Mouse (Mus musculus) neural tube, embryonic 12.5 days (tissue): ENCODE measurements around the gene Slc43a2. TPM values are rescaled to one million over a fixed set of nuclear protein-coding genes. Genes with fewer than 3 reads are reported as not detected.
A peak's percentile ranks its signal among the peaks of the same experiment; 100 is the strongest.

Experiments
- ATAC-seq: fragments of 200-750 bp; cut with Nextera tagmentation; 2 replicates; pipeline ENCODE4 v1.8.0; 2017; ENCODE audit warnings: low read depth, mild to moderate bottlenecking, moderate TSS enrichment, moderate library complexity; ENCODE audit not compliant: low FRiP score
- H3K27ac ChIP-seq: fragments of 300-500 bp; sonication (generic); 2 replicates; pipeline ENCODE4 v1.5.1; 2016
- H3K27me3 ChIP-seq: fragments of 300-500 bp; sonication (generic); replicated peaks from 2 replicates; pipeline ENCODE4 v1.6.1; 2016; ENCODE audit warnings: mild to moderate bottlenecking
- H3K36me3 ChIP-seq: fragments of 300-500 bp; sonication (generic); 2 replicates; pipeline ENCODE4 v1.6.1; 2016; ENCODE audit warnings: mild to moderate bottlenecking
- H3K4me1 ChIP-seq: fragments of 300-500 bp; sonication (generic); 2 replicates; pipeline ENCODE4 v1.6.1; 2016
- H3K4me2 ChIP-seq: fragments of 300-500 bp; sonication (generic); replicated peaks from 2 replicates; pipeline ENCODE4 v1.6.1; 2016; ENCODE audit warnings: mild to moderate bottlenecking
- H3K4me3 ChIP-seq: fragments of 300-500 bp; sonication (generic); 2 replicates; pipeline ENCODE4 v1.5.1; 2016
- H3K9ac ChIP-seq: fragments of 300-500 bp; sonication (generic); 2 replicates; pipeline ENCODE4 v1.6.1; 2016; ENCODE audit warnings: mild to moderate bottlenecking
- H3K9me3 ChIP-seq: fragments of 300-500 bp; sonication (generic); 2 replicates; pipeline ENCODE4 v1.6.1; 2016; ENCODE audit warnings: mild to moderate bottlenecking
- WGBS: fragments of 180-500 bp; shearing (Covaris S2); methylation state at CpG from one replicate; pipeline ENCODE4 v1.1.7; 2016; 5-methylcytosine and 5-hydroxymethylcytosine counted together
- polyA plus RNA-seq: library from polyadenylated mRNA; unstranded; fragments of >200 nt; fragmentation: Nextera tagmentation; extraction: Ambion mirVana; gene quantifications from 2 replicates; pipeline ENCODE4 v1.2.1, GENCODE M21; 2016

The Slc43a2 gene
- polyA plus RNA-seq, 1 experiment from 2014 or later = 14.2 TPM

DNA sequence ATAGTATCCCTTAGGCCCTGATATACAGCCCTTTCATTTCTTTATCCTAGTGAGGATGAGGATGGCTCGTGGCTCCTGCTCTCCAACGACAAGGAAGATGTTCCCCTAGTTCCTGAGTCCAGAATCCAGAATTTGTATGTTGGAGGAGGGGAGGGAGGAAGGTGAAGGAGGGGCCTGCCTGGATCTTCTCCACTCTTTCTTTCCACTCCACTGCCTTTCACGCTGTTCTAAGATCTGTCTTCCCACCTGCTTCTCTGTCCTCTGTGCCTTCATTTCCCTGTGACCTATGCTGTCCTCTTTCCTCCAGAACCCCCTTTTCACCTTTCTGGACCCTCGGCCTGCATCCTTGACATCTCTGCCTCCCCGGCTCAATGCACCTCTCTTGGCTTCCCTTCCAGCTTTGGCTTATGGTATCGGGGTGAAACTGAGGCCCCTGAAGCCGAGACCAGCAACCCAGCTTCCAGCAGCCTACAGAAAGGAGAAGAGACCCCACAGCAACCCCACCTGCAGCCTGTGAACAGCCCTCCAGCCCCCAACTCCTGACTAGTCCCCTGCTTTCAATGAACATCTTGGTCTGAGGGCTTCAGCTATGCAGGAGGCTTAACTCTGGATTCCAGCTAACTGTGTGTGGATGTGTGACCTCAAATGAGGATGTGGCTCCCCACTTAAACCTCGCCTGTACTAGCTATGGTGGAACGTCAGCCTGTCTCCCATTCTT is 19.0 kb upstream of the Slc43a2 start:
- Histone ChIP-seq H3K9me3 (no peaks in the 10 kb centered on the region), H3K27me3 (no peaks in the 10 kb centered on the region), H3K9ac (no peak overlapping the region), H3K4me1 (peaks cover 21% of the 10 kb centered on the region), H3K27ac (no peak overlapping the region), H3K36me3 (peaks cover 29% of the 10 kb centered on the region), H3K4me2 (no peak overlapping the region), H3K4me3 (no peak overlapping the region)
- ATAC-seq = no peak
- 80% methylated on average over 9 of the region's 9 CpGs for WGBS

DNA sequence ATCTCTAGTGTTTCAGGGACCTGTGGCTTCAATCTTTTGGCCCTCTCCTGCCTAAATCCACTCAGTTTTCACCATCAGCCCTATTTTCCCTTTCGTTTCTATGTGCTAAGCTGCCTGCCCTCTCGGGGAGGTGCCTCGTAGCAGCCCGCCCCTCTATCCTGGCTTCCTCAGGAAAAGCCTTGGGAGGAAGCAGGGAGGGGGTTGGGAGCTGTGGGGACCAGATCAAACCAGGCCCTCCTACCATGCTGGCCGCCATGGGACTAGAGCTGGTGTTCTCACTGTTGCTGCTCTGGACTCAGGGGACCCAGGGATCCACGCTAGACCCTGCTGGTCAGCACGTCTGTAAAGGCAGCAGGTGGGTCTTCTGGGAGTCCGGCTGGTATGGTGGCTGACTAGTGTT is 18.2 kb upstream of the Slc43a2 start, which contains the start of gene Scarf1:
Gene Scarf1 (plus strand): TSS at position 205 of the 400 bp plus-strand sequence.
- no peaks in the 10 kb centered on the region for H3K27me3 ChIP-seq
- H3K9me3 ChIP-seq = no peaks in the 10 kb centered on the region
- H3K4me3 ChIP-seq = no peak within 1 kb of the TSS
- H3K36me3 ChIP-seq = peaks cover 20% of the 10 kb centered on the region
- 53% methylated on average over 8 of the region's 8 CpGs for WGBS
- ATAC-seq = no peak
- H3K4me2 ChIP-seq = no peak within 1 kb of the TSS
- H3K27ac ChIP-seq = no peak within 1 kb of the TSS
- H3K9ac ChIP-seq = no peak within 1 kb of the TSS
- peaks cover 21% of the 10 kb centered on the region for H3K4me1 ChIP-seq

DNA sequence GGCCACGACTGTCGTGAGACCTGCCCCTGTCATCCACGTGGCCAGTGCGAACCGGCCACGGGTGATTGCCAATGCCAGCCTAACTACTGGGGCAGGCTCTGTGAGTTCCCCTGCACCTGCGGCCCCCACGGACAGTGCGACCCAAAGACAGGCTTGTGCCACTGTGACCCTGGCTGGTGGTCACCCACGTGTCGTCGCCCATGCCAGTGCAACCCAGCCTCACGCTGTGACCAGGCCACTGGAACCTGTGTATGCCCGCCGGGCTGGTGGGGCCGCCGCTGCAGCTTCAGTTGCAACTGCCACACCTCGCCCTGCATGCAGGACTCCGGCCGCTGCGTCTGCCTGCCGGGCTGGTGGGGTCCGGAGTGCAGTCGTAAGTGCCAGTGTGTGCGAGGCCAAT is 16.3 kb upstream of the Slc43a2 start:
- H3K4me1 ChIP-seq = peaks cover 4% of the 10 kb centered on the region
- 92% methylated on average over 25 of the region's 25 CpGs for WGBS
- H3K4me2 ChIP-seq = no peak overlapping the region
- H3K9me3 ChIP-seq = no peaks in the 10 kb centered on the region
- ATAC-seq = no peak
- H3K9ac ChIP-seq = no peak overlapping the region
- H3K4me3 ChIP-seq = no peak overlapping the region
- no peak overlapping the region for H3K27ac ChIP-seq
- H3K27me3 ChIP-seq = no peaks in the 10 kb centered on the region
- peaks cover 7% of the 10 kb centered on the region; the same call in 1 of the 2 replicates for H3K36me3 ChIP-seq

DNA sequence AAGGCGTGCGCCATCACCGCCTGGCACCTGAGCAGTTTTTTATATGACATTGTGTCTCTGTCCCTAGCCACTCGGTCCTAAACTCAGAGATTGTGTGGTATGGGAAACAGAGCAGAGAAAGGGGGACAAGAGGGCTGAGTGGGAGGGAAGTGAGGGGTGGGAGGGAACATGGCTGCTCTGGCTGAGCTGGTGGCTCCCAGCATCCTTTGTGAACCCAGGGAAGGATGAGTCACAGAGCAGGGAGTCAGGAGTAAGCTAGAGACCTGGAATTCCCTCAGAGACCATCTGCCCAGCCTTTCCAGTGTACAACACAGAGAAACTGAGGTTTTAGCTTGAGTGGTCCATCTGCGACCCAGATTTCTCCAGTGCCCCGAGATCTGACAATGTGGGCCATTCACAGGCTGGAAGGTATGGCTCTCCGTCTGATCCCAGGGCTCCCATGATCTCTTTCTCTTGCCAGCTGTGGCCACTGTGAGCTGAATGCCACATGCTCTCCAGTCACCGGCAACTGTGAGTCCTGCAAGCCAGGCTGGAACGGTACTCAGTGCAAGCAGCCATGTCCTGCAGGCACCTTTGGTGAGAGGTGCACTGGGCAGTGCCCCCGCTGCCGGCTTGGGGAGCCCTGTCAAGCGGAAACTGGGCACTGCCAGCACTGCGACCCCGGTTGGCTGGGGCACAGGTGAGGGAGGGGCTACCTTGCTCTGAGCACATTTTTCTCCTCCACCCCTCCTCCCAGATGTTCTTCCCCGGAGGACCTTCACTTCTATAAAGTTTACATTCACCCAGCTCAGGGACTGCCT is 11.5 kb upstream of the Slc43a2 start:
- ATAC-seq = no peak
- H3K4me3 ChIP-seq = no peak overlapping the region
- H3K4me2 ChIP-seq = no peak overlapping the region
- no peak overlapping the region for H3K27ac ChIP-seq
- WGBS = 79% methylated on average over 15 of the region's 15 CpGs
- no peaks in the 10 kb centered on the region for H3K9me3 ChIP-seq
- no peaks in the 10 kb centered on the region for H3K4me1 ChIP-seq
- no peaks in the 10 kb centered on the region for H3K27me3 ChIP-seq
- H3K36me3 ChIP-seq = no peaks in the 10 kb centered on the region
- H3K9ac ChIP-seq = no peak overlapping the region

DNA sequence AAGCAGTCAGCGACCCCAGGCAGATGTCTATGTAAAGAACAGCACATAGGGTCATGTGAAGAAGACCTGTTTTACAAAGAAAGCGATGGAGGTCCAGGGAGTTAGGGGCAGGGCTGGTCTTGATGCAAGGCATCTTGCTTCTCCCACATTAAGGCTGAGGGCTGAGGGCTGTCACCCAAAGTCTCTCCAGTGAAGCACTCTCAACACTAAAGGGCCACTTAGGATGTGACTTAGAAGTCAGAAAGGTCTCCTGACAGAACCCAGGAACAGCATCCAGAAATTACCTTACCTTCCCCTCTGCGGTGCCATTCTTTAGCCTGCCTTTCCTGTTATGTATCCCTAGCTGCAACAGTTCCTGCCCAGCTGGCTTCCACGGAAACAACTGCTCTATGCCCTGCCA is 9.9 kb upstream of the Slc43a2 start:
- H3K27ac ChIP-seq = no peak overlapping the region
- ATAC-seq = no peak
- WGBS = 93% methylated on average over 4 of the region's 4 CpGs

DNA sequence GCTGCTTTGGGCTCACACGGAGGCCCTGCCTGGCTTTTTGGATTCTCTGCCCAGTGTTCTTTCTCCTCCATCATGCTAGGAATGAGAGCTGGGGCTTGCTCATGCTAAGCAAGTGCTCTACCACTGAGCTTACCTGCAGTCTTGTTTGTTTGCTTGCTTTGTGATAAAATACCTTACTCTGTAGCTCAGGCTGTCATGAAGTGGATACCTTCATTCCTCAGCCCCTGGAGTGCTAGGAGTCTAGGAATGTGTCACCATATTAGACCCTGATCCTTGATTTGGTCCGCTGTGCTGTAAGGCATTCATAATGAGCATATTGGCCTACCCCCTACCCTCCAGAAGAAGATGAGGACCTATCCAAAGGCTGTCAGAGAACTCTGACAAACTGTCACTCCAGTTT is 8.7 kb upstream of the Slc43a2 start:
- ATAC-seq = no peak
- no peaks in the 10 kb centered on the region for H3K4me1 ChIP-seq
- H3K27ac ChIP-seq = no peak overlapping the region
- no peaks in the 10 kb centered on the region for H3K36me3 ChIP-seq
- no peaks in the 10 kb centered on the region for H3K27me3 ChIP-seq
- no peak overlapping the region for H3K4me3 ChIP-seq
- 80% methylated on average over 2 of the region's 2 CpGs for WGBS
- no peaks in the 10 kb centered on the region for H3K9me3 ChIP-seq
- H3K9ac ChIP-seq = no peak overlapping the region
- no peak overlapping the region for H3K4me2 ChIP-seq

More for the DNA sequence above, 9.9 kb upstream of the Slc43a2 start:
- no peaks in the 10 kb centered on the region for H3K9me3 ChIP-seq
- no peaks in the 10 kb centered on the region for H3K36me3 ChIP-seq
- H3K27me3 ChIP-seq = no peaks in the 10 kb centered on the region
- no peaks in the 10 kb centered on the region for H3K4me1 ChIP-seq
- no peak overlapping the region for H3K4me3 ChIP-seq
- H3K9ac ChIP-seq = no peak overlapping the region
- no peak overlapping the region for H3K4me2 ChIP-seq

DNA sequence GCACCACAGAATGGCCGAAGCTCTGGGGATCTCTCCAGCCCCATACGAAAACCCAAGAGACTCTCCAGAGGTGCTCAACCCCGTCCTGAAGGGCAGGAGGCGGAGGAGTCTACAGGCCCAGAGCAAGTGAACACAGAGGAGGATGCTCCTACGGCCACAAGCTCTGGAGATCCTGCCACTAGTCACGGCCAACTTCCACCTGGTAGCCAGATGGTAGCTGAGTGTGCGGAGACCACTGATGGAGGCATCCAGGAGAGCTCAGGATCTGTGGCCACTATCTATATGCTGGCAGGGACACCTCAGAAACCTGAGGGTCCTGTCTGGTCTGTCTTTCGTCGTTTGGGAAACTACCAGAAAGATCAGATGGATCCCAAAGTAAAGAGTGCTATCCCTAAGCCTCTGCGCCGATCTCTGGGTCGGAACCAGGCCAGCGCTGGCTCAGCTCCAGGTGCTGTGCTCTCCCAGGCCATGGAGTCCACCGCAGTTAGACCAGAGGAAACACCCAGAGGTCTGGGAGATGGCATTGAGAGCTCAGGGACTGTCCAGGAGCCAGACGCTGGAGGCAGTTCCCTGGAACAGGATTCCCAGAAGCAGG is 5.9 kb upstream of the Slc43a2 start:
- WGBS = 88% methylated on average over 15 of the region's 15 CpGs
- no peaks in the 10 kb centered on the region for H3K4me1 ChIP-seq
- H3K4me3 ChIP-seq = no peak overlapping the region
- no peak for ATAC-seq
- H3K4me2 ChIP-seq = no peak overlapping the region
- H3K9me3 ChIP-seq = no peaks in the 10 kb centered on the region
- H3K9ac ChIP-seq = no peak overlapping the region
- no peaks in the 10 kb centered on the region for H3K27me3 ChIP-seq
- H3K36me3 ChIP-seq = no peaks in the 10 kb centered on the region
- no peak overlapping the region for H3K27ac ChIP-seq

DNA sequence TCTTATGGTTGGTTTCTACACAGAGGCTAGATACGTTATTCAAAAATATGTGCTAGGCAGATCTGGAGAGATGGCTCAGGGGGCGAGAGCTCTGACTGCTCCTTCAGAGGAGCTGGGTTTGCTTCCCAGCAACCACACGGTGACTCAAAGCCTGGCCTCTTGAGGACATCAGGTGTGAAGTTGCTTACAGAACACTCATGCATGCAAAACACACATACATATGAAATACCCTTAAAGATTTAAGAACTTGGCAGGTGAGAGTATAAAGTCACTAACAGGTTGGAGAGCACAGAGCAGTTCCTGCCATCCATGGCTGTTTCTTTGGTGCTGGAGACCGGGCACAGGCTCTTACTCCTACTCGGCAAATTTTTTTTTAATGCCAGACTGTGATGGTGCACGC is 4.6 kb upstream of the Slc43a2 start:
- Histone ChIP-seq H3K27me3 (no peaks in the 10 kb centered on the region), H3K36me3 (no peaks in the 10 kb centered on the region), H3K4me3 (no peak overlapping the region), H3K4me2 (no peak overlapping the region), H3K9me3 (no peaks in the 10 kb centered on the region), H3K9ac (no peak overlapping the region), H3K4me1 (no peaks in the 10 kb centered on the region), H3K27ac (no peak overlapping the region)
- WGBS = 91% methylated on average over 6 of the region's 6 CpGs
- no peak for ATAC-seq

DNA sequence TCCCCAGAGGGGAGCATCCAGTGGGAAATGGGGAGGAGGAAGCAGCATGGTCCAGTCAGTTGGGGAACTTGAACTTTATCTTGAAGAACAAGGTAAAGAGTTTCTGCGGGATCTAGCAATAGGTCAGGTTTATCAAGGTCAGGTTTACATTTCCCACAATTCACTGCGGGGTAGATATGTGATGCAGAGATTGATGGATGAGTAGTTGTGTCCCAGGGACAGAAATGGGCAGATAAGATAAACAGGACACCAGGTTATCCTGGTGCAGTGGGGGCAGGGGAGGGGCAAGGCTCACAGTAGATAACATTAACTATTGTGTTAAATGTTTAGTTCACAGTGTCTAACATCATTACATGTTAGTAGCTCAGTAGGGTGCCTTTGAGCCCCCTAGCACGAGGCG is 1.7 kb upstream of the Slc43a2 start:
- Histone ChIP-seq H3K27me3 (no peaks in the 10 kb centered on the region), H3K9ac (no peak overlapping the region), H3K27ac (no peak overlapping the region), H3K4me3 (no peak overlapping the region), H3K4me1 (peaks cover 20% of the 10 kb centered on the region), H3K4me2 (no peak overlapping the region), H3K9me3 (no peaks in the 10 kb centered on the region), H3K36me3 (no peaks in the 10 kb centered on the region)
- 46% methylated on average over 4 of the region's 4 CpGs for WGBS
- no peak for ATAC-seq

DNA sequence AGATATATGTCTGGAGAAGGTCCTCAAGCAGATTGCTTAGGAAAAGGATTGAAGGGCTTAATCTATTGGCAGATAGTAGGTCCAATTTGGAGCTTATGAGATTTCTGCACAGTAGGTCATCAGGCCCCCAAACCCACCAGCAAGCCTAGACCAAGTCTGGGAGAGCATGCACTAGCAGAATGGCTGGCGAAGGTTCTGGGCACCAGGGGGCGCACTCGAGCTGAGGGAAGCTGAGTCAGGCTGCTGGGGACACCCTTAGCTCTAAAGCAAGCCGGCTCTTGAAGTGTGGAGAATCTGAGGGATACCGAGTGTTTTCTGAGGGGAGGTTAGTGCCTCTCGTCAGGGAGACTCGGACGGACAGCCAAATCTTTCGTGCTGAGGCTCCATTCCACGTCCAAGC is 1.2 kb upstream of the Slc43a2 start:
- Histone ChIP-seq H3K4me3 (peak overlapping the region; percentile 70), H3K9ac (peak overlapping the region; percentile 96), H3K27ac (peak overlapping the region; percentile 79; the same call in 1 of the 2 replicates), H3K9me3 (no peaks in the 10 kb centered on the region), H3K4me2 (peak overlapping the region; percentile 98), H3K4me1 (peaks cover 25% of the 10 kb centered on the region), H3K27me3 (no peaks in the 10 kb centered on the region), H3K36me3 (no peaks in the 10 kb centered on the region)
- under 1% methylated on average over 10 of the region's 10 CpGs for WGBS
- peak; percentile 52 for ATAC-seq

DNA sequence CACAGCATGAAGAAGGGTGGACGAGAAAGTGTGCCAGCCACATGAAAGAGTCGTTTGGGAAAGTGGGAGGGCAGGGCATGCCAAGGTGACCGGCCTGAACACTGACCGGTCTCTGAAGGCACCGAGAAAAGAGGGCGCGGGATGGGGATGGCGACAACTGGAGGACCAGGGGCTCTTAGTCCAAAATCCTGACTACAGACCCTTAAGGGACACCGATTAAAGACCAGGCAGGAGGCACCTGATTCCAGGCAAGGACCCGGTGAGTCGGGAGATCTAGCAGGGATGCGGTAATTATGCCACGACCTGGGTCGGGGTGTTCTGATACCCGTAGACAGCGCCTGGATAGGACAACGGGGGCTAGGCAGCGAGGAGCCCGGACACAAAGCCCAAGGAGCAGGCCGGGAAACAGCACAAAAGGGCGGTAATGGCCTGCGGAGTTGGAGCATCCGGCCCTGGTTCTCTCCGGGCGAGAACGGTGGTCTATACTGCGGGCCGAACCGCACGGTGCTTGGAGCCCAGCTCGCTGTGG is 585 bp upstream of the Slc43a2 start:
- Histone ChIP-seq H3K9me3 (no peaks in the 10 kb centered on the region), H3K4me3 (peak overlapping the region; percentile 70), H3K4me1 (peaks cover 30% of the 10 kb centered on the region), H3K4me2 (peak overlapping the region; percentile 98), H3K9ac (peak overlapping the region; percentile 96), H3K36me3 (no peaks in the 10 kb centered on the region), H3K27ac (peak overlapping the region; percentile 79), H3K27me3 (no peaks in the 10 kb centered on the region)
- under 1% methylated on average over 31 of the region's 31 CpGs for WGBS
- peak; percentile 21 for ATAC-seq
